Comparison of ENCODE assay signal across 11 mouse cellular contexts in the genomic region with DNA sequence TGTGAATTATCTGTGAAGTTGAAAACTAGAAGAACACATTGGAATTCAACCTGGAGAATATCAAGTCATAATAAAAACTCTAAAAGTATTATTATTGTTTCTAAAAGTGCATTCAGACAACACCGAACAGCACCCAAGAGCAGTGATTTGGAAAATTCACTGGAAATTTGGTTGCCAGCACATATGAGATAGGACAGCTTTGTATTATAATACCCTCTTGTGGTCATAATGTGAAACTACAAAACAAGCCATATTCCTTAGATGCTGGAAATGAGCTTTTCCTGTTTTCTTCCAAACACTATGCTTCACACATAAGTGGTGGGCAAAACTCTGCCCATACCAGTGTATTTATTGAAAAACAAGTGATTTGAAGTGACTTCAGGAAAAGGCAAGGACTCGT. TPM values are rescaled to one million over a fixed set of nuclear protein-coding genes. Genes with fewer than 3 reads are reported as not detected.
A peak's percentile ranks its signal among the peaks of the same experiment; 100 is the strongest.
DNase-seq lines count a peak whose midpoint lies in the region; ATAC-seq and TF ChIP-seq lines count a peak whose summit lies in the region.
"Had no signal": no experiment of that assay in that cellular context is flagged by ENCODE, and none has a peak within 500 bp of the region (broad histone marks: within the 10 kb centered on the region; RNA-seq: fewer than 3 reads in every experiment).

No protein-coding gene starts in this region.

- no peak overlapping the region for H3K4me2 ChIP-seq in forebrain, embryonic 11.5 days (ENCODE audit: low read depth, low read length, severe bottlenecking)
- H3K4me2 ChIP-seq in midbrain, embryonic 15.5 days, result no peak overlapping the region

- H3K4me1 ChIP-seq in forebrain, embryonic 11.5 days (replicated peaks; ENCODE audit: control insufficient read depth, insufficient read depth, low read length), result no peaks in the 10 kb centered on the region
- H3K4me1 ChIP-seq in forebrain, embryonic 10.5 days, result no peaks in the 10 kb centered on the region
- H3K4me1 ChIP-seq in midbrain, embryonic 15.5 days, result no peaks in the 10 kb centered on the region

- TF ChIP-seq POLR2A in brain, embryonic 14.5 days (IDR thresholded peaks at IDR 0.05; ENCODE audit: borderline replicate concordance, extremely low read depth, insufficient read depth, insufficient read length, poor library complexity, severe bottlenecking), result no peak

- no peak overlapping the region for H3K4me3 ChIP-seq in forebrain, embryonic 11.5 days (ENCODE audit: low read depth, low read length)
- H3K4me3 ChIP-seq in forebrain, embryonic 10.5 days, result no peak overlapping the region
- H3K4me3 ChIP-seq in left cerebral cortex, adult 2 months, result no peak overlapping the region
- no peak overlapping the region for H3K4me3 ChIP-seq in midbrain, embryonic 15.5 days

- TF ChIP-seq CTCF in left cerebral cortex, adult 2 months (IDR thresholded peaks at IDR 0.05), result peak; percentile 75
- no peak for TF ChIP-seq CTCF in brain, embryonic 14.5 days (IDR thresholded peaks at IDR 0.05; ENCODE audit: borderline replicate concordance, extremely low read depth, insufficient read depth, insufficient read length)

- no peak for DNase-seq in forebrain, embryonic 11.5 days (ENCODE audit: low spot score)
- DNase-seq in forebrain, embryonic 10.5 days (ENCODE audit: extremely low spot score, low spot score), result no peak
- no peak for DNase-seq in left cerebral cortex, adult 2 months (ENCODE audit: extremely low spot score in 1 of 2, low spot score in 2 of 2)
- no peak for DNase-seq in left cerebral cortex, adult 9 months (ENCODE audit: low spot score in 2 of 2)
- peak; percentile 64 for DNase-seq in brain, embryonic 14.5 days (ENCODE audit: low read depth)
- DNase-seq in thymus, postnatal 14 days, result no peak
- no peak for DNase-seq in right cerebral cortex, adult 2 months (ENCODE audit: low spot score in 2 of 2)
- DNase-seq: lung, adult 18-20 months had no signal

- H3K27me3 ChIP-seq in forebrain, embryonic 11.5 days (ENCODE audit: control insufficient read depth, insufficient read depth, low read length), result no peaks in the 10 kb centered on the region
- no peaks in the 10 kb centered on the region for H3K27me3 ChIP-seq in forebrain, embryonic 10.5 days (ENCODE audit: poor library complexity, severe bottlenecking)
- no peaks in the 10 kb centered on the region for H3K27me3 ChIP-seq in midbrain, embryonic 15.5 days (replicated peaks)

- H3K9ac ChIP-seq in forebrain, embryonic 11.5 days (ENCODE audit: low read length), result no peak overlapping the region
- no peak overlapping the region for H3K9ac ChIP-seq in midbrain, embryonic 15.5 days

- peak; percentile 69; the same call in 1 of the 2 replicates for ATAC-seq in forebrain, embryonic 11.5 days (replicated peaks; ENCODE audit: low FRiP score)
- ATAC-seq in midbrain, embryonic 15.5 days (replicated peaks), result peak; percentile 72; the same call in 1 of the 2 replicates

- H3K9me3 ChIP-seq in forebrain, embryonic 11.5 days (ENCODE audit: control insufficient read depth, low read length), result no peaks in the 10 kb centered on the region
- no peaks in the 10 kb centered on the region for H3K9me3 ChIP-seq in forebrain, embryonic 10.5 days
- H3K9me3 ChIP-seq in midbrain, embryonic 15.5 days, result no peaks in the 10 kb centered on the region

- intact Hi-C loops in left cerebral cortex, adult 2 months (cut with DNase I), result loop anchor here (1.0 to 10.0 kb wide), 4 partner anchors 131 to 591 kb away; a partner anchor contains a TSS

- WGBS in forebrain, embryonic 11.5 days, result 46% methylated on average over 2 of the region's 2 CpGs
- 55% methylated on average over 2 of the region's 2 CpGs for WGBS in forebrain, embryonic 10.5 days
- 49% methylated on average over 2 of the region's 2 CpGs for WGBS in midbrain, embryonic 15.5 days

- no peaks in the 10 kb centered on the region for H3K36me3 ChIP-seq in forebrain, embryonic 11.5 days (ENCODE audit: control insufficient read depth, insufficient read depth, low read length)
- H3K36me3 ChIP-seq in forebrain, embryonic 10.5 days (replicated peaks), result no peaks in the 10 kb centered on the region
- no peaks in the 10 kb centered on the region for H3K36me3 ChIP-seq in midbrain, embryonic 15.5 days (replicated peaks)

- H3K27ac ChIP-seq in forebrain, embryonic 11.5 days (ENCODE audit: low read depth, low read length), result no peak overlapping the region
- H3K27ac ChIP-seq in forebrain, embryonic 10.5 days, result no peak overlapping the region
- H3K27ac ChIP-seq in left cerebral cortex, adult 2 months, result no peak overlapping the region
- H3K27ac ChIP-seq in midbrain, embryonic 15.5 days, result no peak overlapping the region

RNA-seq across cellular contexts. Expression of a gene that starts 19.5 kb away (rescaled TPM):
- polyA plus RNA-seq in forebrain, embryonic 11.5 days (2014; fragmentation: Nextera tagmentation; extraction: Ambion mirVana), result not detected in 2 replicates
- not detected in 2 replicates for polyA plus RNA-seq in forebrain, embryonic 10.5 days (2016; fragmentation: Nextera tagmentation; extraction: Ambion mirVana)
- not detected for total RNA-seq in left cerebral cortex, adult 2 months (2021)
- not detected in 2 replicates for polyA plus RNA-seq in brain, embryonic 14.5 days (2012; rRNA removed)
- not detected in 2 replicates for polyA plus RNA-seq in midbrain, embryonic 15.5 days (2015; fragmentation: Nextera tagmentation; extraction: Ambion mirVana)
- total RNA-seq: layer of hippocampus, adult 18-20 months; neutrophil, adult 5-6 weeks had no signal
